Mouse (Mus musculus) urinary bladder, postnatal 10 days (tissue): Measurements from ENCODE around the gene Mcl1.
"Not testable (repeated sequence)": the region's sequence is repeated elsewhere in the genome, so short reads cannot be mapped to it uniquely, and the experiment has no call there.

ENCODE experiments used
- DNase-seq: peaks from one replicate; pipeline ENCODE4 v3.0.0; 2022; ENCODE audit warnings: low spot score

Mcl1 gene

GRCm38 (mm10) chr3:95686492-95687167 lies 28.0 kb downstream of the Mcl1 start:
- DNase-seq = no peak

GRCm38 (mm10) chr3:95687168-95687523 lies 28.6 kb downstream of the Mcl1 start:
- DNase-seq = no peak

GRCm38 (mm10) chr3:95687524-95688421 lies 29.2 kb downstream of the Mcl1 start, which contains the start of gene Adamtsl4:
Adamtsl4 (minus strand) TSS chr3:95687917.
- DNase-seq = no peak

- no peak for DNase-seq
Measured at GRCm38 (mm10) chr3:95689171-95689915, 30.8 kb downstream of the Mcl1 start.

GRCm38 (mm10) chr3:95689940-95690339 lies 31.4 kb downstream of the Mcl1 start:
- no peak for DNase-seq

GRCm38 (mm10) chr3:95690552-95690951 lies 32.0 kb downstream of the Mcl1 start:
- DNase-seq = not testable (repeated sequence)

- no peak for DNase-seq
Measured at GRCm38 (mm10) chr3:95692677-95693076, 34.1 kb downstream of the Mcl1 start.

GRCm38 (mm10) chr3:95693821-95694807 lies 35.5 kb downstream of the Mcl1 start:
- DNase-seq = no peak

- DNase-seq = no peak
Measured at GRCm38 (mm10) chr3:95694808-95695703, 36.5 kb downstream of the Mcl1 start.

- no peak for DNase-seq
Measured at GRCm38 (mm10) chr3:95695796-95696195, 37.2 kb downstream of the Mcl1 start.

GRCm38 (mm10) chr3:95696360-95696759 lies 37.8 kb downstream of the Mcl1 start:
- DNase-seq = no peak

GRCm38 (mm10) chr3:95698286-95698685 lies 39.7 kb downstream of the Mcl1 start:
- no peak for DNase-seq

GRCm38 (mm10) chr3:95700233-95700681 lies 41.7 kb downstream of the Mcl1 start:
- DNase-seq = no peak

GRCm38 (mm10) chr3:95701085-95701484 lies 42.5 kb downstream of the Mcl1 start:
- DNase-seq = no peak

GRCm38 (mm10) chr3:95701877-95702540 lies 43.4 kb downstream of the Mcl1 start:
- no peak for DNase-seq

GRCm38 (mm10) chr3:95703276-95703675 lies 44.7 kb downstream of the Mcl1 start:
- no peak for DNase-seq

GRCm38 (mm10) chr3:95704612-95705011 lies 46.0 kb downstream of the Mcl1 start:
- no peak for DNase-seq

- DNase-seq = no peak
Measured at GRCm38 (mm10) chr3:95706273-95706672, 47.7 kb downstream of the Mcl1 start.

- no peak for DNase-seq
Measured at GRCm38 (mm10) chr3:95707497-95707896, 48.9 kb downstream of the Mcl1 start.

GRCm38 (mm10) chr3:95709044-95709443 lies 50.5 kb downstream of the Mcl1 start:
- no peak for DNase-seq
